Comparison of ENCODE assay signal across 8 mouse cellular contexts in genomic region chr5:125164465-125165167, GRCm38 (mm10). TPM values are rescaled to one million over a fixed set of nuclear protein-coding genes. Genes with fewer than 3 reads are reported as not detected.
DNase-seq lines count a peak whose midpoint lies in the region; ATAC-seq and TF ChIP-seq lines count a peak whose summit lies in the region.

No protein-coding gene starts in this region.

- H3K9ac ChIP-seq in hindbrain, embryonic 14.5 days = peak overlapping the region; percentile 40
- H3K9ac ChIP-seq in liver, embryonic 13.5 days = no peak overlapping the region; the same call in 1 of the 2 replicates

- WGBS in hindbrain, embryonic 14.5 days = 28% methylated on average over 12 of the region's 12 CpGs
- 56% methylated on average over 12 of the region's 12 CpGs for WGBS in liver, embryonic 13.5 days (ENCODE audit: insufficient replicate concordance)
- WGBS in small intestine, adult 2 months = 16% methylated on average over 12 of the region's 12 CpGs

- TF ChIP-seq POLR2A in small intestine, adult 2 months (IDR thresholded peaks at IDR 0.05; ENCODE audit: low read depth, low read length) = no peak

- no peak for TF ChIP-seq CTCF in gastrocnemius, adult 2 months (IDR thresholded peaks at IDR 0.05)
- no peak for TF ChIP-seq CTCF in small intestine, adult 2 months (IDR thresholded peaks at IDR 0.05; ENCODE audit: extremely low read depth, insufficient read length, insufficient replicate concordance, low read depth, low read length)

- H3K27me3 ChIP-seq in hindbrain, embryonic 14.5 days (ENCODE audit: control insufficient read depth, insufficient read depth, low read length) = no peaks in the 10 kb centered on the region
- H3K27me3 ChIP-seq in liver, embryonic 13.5 days = no peaks in the 10 kb centered on the region
- no peaks in the 10 kb centered on the region for H3K27me3 ChIP-seq in small intestine, adult 2 months (ENCODE audit: control insufficient read depth, insufficient read depth, low read length)

- ATAC-seq in cerebellum, adult (ENCODE audit: insufficient number of reproducible peaks, low FRiP score, low TSS enrichment) = 0 out of 2 replicates have a peak, but pooled peaks have one; percentile 22
- no peak for ATAC-seq in hindbrain, embryonic 14.5 days (ENCODE audit: low FRiP score)
- 0 out of 2 replicates have a peak, but pooled peaks have one; percentile 15 for ATAC-seq in liver, embryonic 13.5 days (ENCODE audit: low read depth)

- no peak overlapping the region; the same call in 1 of the 2 replicates for H3K4me2 ChIP-seq in hindbrain, embryonic 14.5 days (replicated peaks)
- no peak overlapping the region for H3K4me2 ChIP-seq in liver, embryonic 13.5 days

- peaks cover 50% of the 10 kb centered on the region for H3K4me1 ChIP-seq in brown adipose tissue, adult 24 weeks (ENCODE audit: control insufficient read depth, insufficient read depth, insufficient read length, low read length)
- H3K4me1 ChIP-seq in hindbrain, embryonic 14.5 days (replicated peaks; ENCODE audit: control insufficient read depth, insufficient read depth, low read length) = peaks cover 61% of the 10 kb centered on the region
- peaks cover 68% of the 10 kb centered on the region for H3K4me1 ChIP-seq in liver, embryonic 13.5 days (replicated peaks)
- peaks cover 43% of the 10 kb centered on the region for H3K4me1 ChIP-seq in small intestine, adult 2 months (ENCODE audit: control insufficient read depth, insufficient read depth, insufficient read length, low read length)

- H3K4me3 ChIP-seq in brown adipose tissue, adult 24 weeks (ENCODE audit: insufficient read depth, low read depth, low read length) = no peak overlapping the region
- peak overlapping the region; percentile 42 for H3K4me3 ChIP-seq in gastrocnemius, adult 2 months
- no peak overlapping the region for H3K4me3 ChIP-seq in hindbrain, embryonic 14.5 days (replicated peaks; ENCODE audit: low read length)
- no peak overlapping the region for H3K4me3 ChIP-seq in liver, embryonic 13.5 days (replicated peaks)
- H3K4me3 ChIP-seq in small intestine, adult 2 months (ENCODE audit: low read depth, low read length) = no peak overlapping the region

- peak overlapping the region; percentile 29; the same call in 1 of the 2 replicates for H3K27ac ChIP-seq in brown adipose tissue, adult 24 weeks (replicated peaks; ENCODE audit: low read depth, low read length)
- peak overlapping the region; percentile 79 for H3K27ac ChIP-seq in gastrocnemius, adult 2 months
- peak overlapping the region; percentile 78 for H3K27ac ChIP-seq in hindbrain, embryonic 14.5 days
- peak overlapping the region; percentile 63; the same call in 1 of the 2 replicates for H3K27ac ChIP-seq in liver, embryonic 13.5 days
- H3K27ac ChIP-seq in small intestine, adult 2 months (ENCODE audit: insufficient read depth, low read depth, low read length) = peak overlapping the region; percentile 69

- intact Hi-C loops in gastrocnemius, adult 2 months (cut with DNase I) = no loop called here

- no peak for DNase-seq in cerebellum, adult 8-10 months
- DNase-seq in gastrocnemius, adult 2 months = peak; percentile 90
- DNase-seq in hindbrain, embryonic 14.5 days (ENCODE audit: low spot score) = peak; percentile 66
- no peak for DNase-seq in liver, embryonic 13.5 days
- DNase-seq in spleen, adult 12 weeks (ENCODE audit: low spot score) = no peak

- H3K36me3 ChIP-seq in hindbrain, embryonic 14.5 days (replicated peaks; ENCODE audit: control insufficient read depth, insufficient read depth) = no peaks in the 10 kb centered on the region
- H3K36me3 ChIP-seq in liver, embryonic 13.5 days = no peaks in the 10 kb centered on the region
- H3K36me3 ChIP-seq in small intestine, adult 2 months (ENCODE audit: control insufficient read depth, insufficient read depth, low read length) = no peaks in the 10 kb centered on the region

- no peaks in the 10 kb centered on the region for H3K9me3 ChIP-seq in hindbrain, embryonic 14.5 days (ENCODE audit: control insufficient read depth, low read length)
- H3K9me3 ChIP-seq in liver, embryonic 13.5 days (replicated peaks) = no peaks in the 10 kb centered on the region

RNA-seq across cellular contexts. Expression of gene Ncor2, which starts 14.4 kb away (rescaled TPM):
- polyA plus RNA-seq in brown adipose tissue, adult 24 weeks (2012; ENCODE audit: insufficient read depth, insufficient read length, missing spikeins) = 19.5 and 26.5 TPM in 2 replicates
- 100 to 1,000 TPM; 123 to 153 TPM for total RNA-seq in gastrocnemius, adult 2 months (2021)
- polyA plus RNA-seq in hindbrain, embryonic 14.5 days (2014; fragmentation: Nextera tagmentation; extraction: Ambion mirVana) = 26.0 and 27.4 TPM in 2 replicates
- 3.9 and 4.5 TPM in 2 replicates for polyA plus RNA-seq in liver, embryonic 13.5 days (2015; fragmentation: Nextera tagmentation; extraction: Ambion mirVana)
- 43.2 and 49.9 TPM in 2 replicates for polyA plus RNA-seq in small intestine, adult 2 months (2012; rRNA removed)

Comparison
In these comparisons a context has a peak if more than half of its experiments do, and no peak if none do; other contexts are left out.
1. DNase-seq: peak in gastrocnemius, adult 2 months (single experiment) and hindbrain, embryonic 14.5 days (single experiment); none in cerebellum, adult 8-10 months (single experiment), liver, embryonic 13.5 days (single experiment) and spleen, adult 12 weeks (single experiment).
2. H3K27ac ChIP-seq: peak in every context shown above with its lines; median percentile 79 in gastrocnemius, adult 2 months; 78 in hindbrain, embryonic 14.5 days; 69 in small intestine, adult 2 months; 63 in liver, embryonic 13.5 days; 29 in brown adipose tissue, adult 24 weeks.